Mouse (Mus musculus): ENCODE results near the gene Chit1. TPM values are rescaled to one million over a fixed set of nuclear protein-coding genes. Genes with fewer than 3 reads are reported as not detected.

Gene Chit1
- total RNA-seq, 1 experiment, result 0.13 TPM

GRCm38 (mm10) chr1:134113560-134113959 is 2.5 kb downstream of the Chit1 start:
- in situ Hi-C loops (cut with MboI; ENCODE audit: low sequenced_read_pairs in 2 of 2, unreplicated experiment in 2 of 2), result no loop called here
- no peak overlapping the region for H3K9ac ChIP-seq (ENCODE audit: insufficient read depth, low read depth, low read length, poor library complexity, severe bottlenecking)
- no peaks in the 10 kb centered on the region for H3K36me3 ChIP-seq (ENCODE audit: control insufficient read depth, insufficient read depth, low read length, poor library complexity, severe bottlenecking)
- TF ChIP-seq ZNF384 (IDR thresholded peaks at IDR 0.05; ENCODE audit: low read depth, low read length) (no peak), CHD2 (IDR thresholded peaks at IDR 0.05; ENCODE audit: low read depth, low read length) (no peak)
- no peak for DNase-seq (ENCODE audit: low read depth, low spot score)
- H3K4me3 ChIP-seq (ENCODE audit: insufficient read depth in 1 of 2, low read depth in 1 of 2, low read length in 2 of 2, poor library complexity in 1 of 2, severe bottlenecking in 1 of 2), result no peak overlapping the region
- H3K4me1 ChIP-seq (ENCODE audit: control insufficient read depth in 2 of 2, insufficient read depth in 2 of 2, low read length in 2 of 2, poor library complexity in 1 of 2), result peaks cover 1 to 6% of the 10 kb centered on the region in 2 experiments; a peak in 1 of 4 replicates
- H3K27ac ChIP-seq (ENCODE audit: insufficient read depth, low read depth, low read length, poor library complexity, severe bottlenecking), result no peak overlapping the region
- no peaks in the 10 kb centered on the region for H3K9me3 ChIP-seq (ENCODE audit: control insufficient read depth, insufficient read depth, low read depth, low read length)

DNA sequence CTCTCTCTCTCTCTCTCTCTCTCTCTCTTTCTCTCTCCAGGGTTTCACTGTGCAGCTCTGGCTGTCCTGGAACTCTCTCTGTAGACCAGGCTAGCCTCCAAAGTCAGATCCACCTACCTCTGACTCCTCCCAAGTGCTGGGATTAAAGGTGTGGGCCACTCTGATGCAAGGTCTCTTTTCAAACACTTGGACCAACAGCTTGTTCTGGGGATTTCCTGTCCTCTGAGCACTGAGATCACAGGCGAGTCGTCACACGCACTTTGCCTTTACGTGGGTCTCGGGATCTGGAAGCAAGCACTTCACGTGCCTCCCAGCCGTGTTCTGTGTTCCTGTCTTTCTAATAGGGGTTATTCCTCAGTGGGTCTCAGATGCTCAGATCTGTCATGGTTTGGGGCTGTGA is 3.0 kb downstream of the Chit1 start:
- in situ Hi-C loops (cut with MboI; ENCODE audit: low sequenced_read_pairs in 2 of 2, unreplicated experiment in 2 of 2), result no loop called here
- H3K4me3 ChIP-seq (ENCODE audit: insufficient read depth in 1 of 2, low read depth in 1 of 2, low read length in 2 of 2, poor library complexity in 1 of 2, severe bottlenecking in 1 of 2), result no peak overlapping the region
- no peak overlapping the region for H3K27ac ChIP-seq (ENCODE audit: insufficient read depth, low read depth, low read length, poor library complexity, severe bottlenecking)
- no peaks in the 10 kb centered on the region for H3K36me3 ChIP-seq (ENCODE audit: control insufficient read depth, insufficient read depth, low read length, poor library complexity, severe bottlenecking)
- peaks cover 1 to 6% of the 10 kb centered on the region in 2 experiments; a peak in 1 of 4 replicates for H3K4me1 ChIP-seq (ENCODE audit: control insufficient read depth in 2 of 2, insufficient read depth in 2 of 2, low read length in 2 of 2, poor library complexity in 1 of 2)
- no peak overlapping the region for H3K9ac ChIP-seq (ENCODE audit: insufficient read depth, low read depth, low read length, poor library complexity, severe bottlenecking)
- no peaks in the 10 kb centered on the region for H3K9me3 ChIP-seq (ENCODE audit: control insufficient read depth, insufficient read depth, low read depth, low read length)
- DNase-seq (ENCODE audit: low read depth, low spot score), result no peak
- no peak for TF ChIP-seq MAFK (IDR thresholded peaks at IDR 0.05; ENCODE audit: insufficient read depth, low read depth, low read length)
- no peak for TF ChIP-seq ZNF384 (IDR thresholded peaks at IDR 0.05; ENCODE audit: low read depth, low read length)
- TF ChIP-seq HCFC1 (IDR thresholded peaks at IDR 0.05; ENCODE audit: borderline replicate concordance, insufficient read depth, low read length), result no peak
- no peak for TF ChIP-seq ZC3H11A (IDR thresholded peaks at IDR 0.05; ENCODE audit: borderline replicate concordance, low read depth, low read length)
- TF ChIP-seq CHD2 (IDR thresholded peaks at IDR 0.05; ENCODE audit: low read depth, low read length), result no peak

GRCm38 (mm10) chr1:134114730-134115129 is 3.7 kb downstream of the Chit1 start:
- Histone ChIP-seq H3K27ac (ENCODE audit: insufficient read depth, low read depth, low read length, poor library complexity, severe bottlenecking) (no peak overlapping the region), H3K9ac (ENCODE audit: insufficient read depth, low read depth, low read length, poor library complexity, severe bottlenecking) (no peak overlapping the region), H3K4me3 (ENCODE audit: insufficient read depth in 1 of 2, low read depth in 1 of 2, low read length in 2 of 2, poor library complexity in 1 of 2, severe bottlenecking in 1 of 2) (no peak overlapping the region), H3K4me1 (ENCODE audit: control insufficient read depth in 2 of 2, insufficient read depth in 2 of 2, low read length in 2 of 2, poor library complexity in 1 of 2) (peaks cover 1 to 6% of the 10 kb centered on the region in 2 experiments; a peak in 1 of 4 replicates), H3K36me3 (ENCODE audit: control insufficient read depth, insufficient read depth, low read length, poor library complexity, severe bottlenecking) (no peaks in the 10 kb centered on the region), H3K9me3 (ENCODE audit: control insufficient read depth, insufficient read depth, low read depth, low read length) (no peaks in the 10 kb centered on the region)
- in situ Hi-C loops (cut with MboI; ENCODE audit: low sequenced_read_pairs in 2 of 2, unreplicated experiment in 2 of 2), result no loop called here
- DNase-seq (ENCODE audit: low read depth, low spot score), result no peak
- TF ChIP-seq HCFC1 (IDR thresholded peaks at IDR 0.05; ENCODE audit: borderline replicate concordance, insufficient read depth, low read length) (no peak), ZNF384 (IDR thresholded peaks at IDR 0.05; ENCODE audit: low read depth, low read length) (no peak), ZC3H11A (IDR thresholded peaks at IDR 0.05; ENCODE audit: borderline replicate concordance, low read depth, low read length) (no peak), MAFK (IDR thresholded peaks at IDR 0.05; ENCODE audit: insufficient read depth, low read depth, low read length) (no peak), CHD2 (IDR thresholded peaks at IDR 0.05; ENCODE audit: low read depth, low read length) (no peak)

- DNase-seq (ENCODE audit: low read depth, low spot score), result no peak
- Histone ChIP-seq H3K4me3 (ENCODE audit: insufficient read depth in 1 of 2, low read depth in 1 of 2, low read length in 2 of 2, poor library complexity in 1 of 2, severe bottlenecking in 1 of 2) (no peak overlapping the region), H3K27ac (ENCODE audit: insufficient read depth, low read depth, low read length, poor library complexity, severe bottlenecking) (no peak overlapping the region), H3K4me1 (ENCODE audit: control insufficient read depth in 2 of 2, insufficient read depth in 2 of 2, low read length in 2 of 2, poor library complexity in 1 of 2) (peaks cover 1 to 6% of the 10 kb centered on the region in 2 experiments; a peak in 1 of 4 replicates), H3K9me3 (ENCODE audit: control insufficient read depth, insufficient read depth, low read depth, low read length) (no peaks in the 10 kb centered on the region), H3K9ac (ENCODE audit: insufficient read depth, low read depth, low read length, poor library complexity, severe bottlenecking) (no peak overlapping the region), H3K36me3 (ENCODE audit: control insufficient read depth, insufficient read depth, low read length, poor library complexity, severe bottlenecking) (no peaks in the 10 kb centered on the region)
- in situ Hi-C loops (cut with MboI; ENCODE audit: low sequenced_read_pairs in 2 of 2, unreplicated experiment in 2 of 2), result no loop called here
- TF ChIP-seq ZC3H11A (IDR thresholded peaks at IDR 0.05; ENCODE audit: borderline replicate concordance, low read depth, low read length) (no peak), MAFK (IDR thresholded peaks at IDR 0.05; ENCODE audit: insufficient read depth, low read depth, low read length) (no peak), ZNF384 (IDR thresholded peaks at IDR 0.05; ENCODE audit: low read depth, low read length) (no peak), CHD2 (IDR thresholded peaks at IDR 0.05; ENCODE audit: low read depth, low read length) (no peak)
Observed at GRCm38 (mm10) chr1:134115424-134115823, 4.4 kb downstream of the Chit1 start.

- in situ Hi-C loops (cut with MboI; ENCODE audit: low sequenced_read_pairs in 2 of 2, unreplicated experiment in 2 of 2), result no loop called here
- peaks cover 1 to 6% of the 10 kb centered on the region in 2 experiments; a peak in 1 of 4 replicates for H3K4me1 ChIP-seq (ENCODE audit: control insufficient read depth in 2 of 2, insufficient read depth in 2 of 2, low read length in 2 of 2, poor library complexity in 1 of 2)
- no peak for TF ChIP-seq MAFK (IDR thresholded peaks at IDR 0.05; ENCODE audit: insufficient read depth, low read depth, low read length)
- no peak overlapping the region for H3K4me3 ChIP-seq (ENCODE audit: insufficient read depth in 1 of 2, low read depth in 1 of 2, low read length in 2 of 2, poor library complexity in 1 of 2, severe bottlenecking in 1 of 2)
- H3K36me3 ChIP-seq (ENCODE audit: control insufficient read depth, insufficient read depth, low read length, poor library complexity, severe bottlenecking), result no peaks in the 10 kb centered on the region
- no peak for DNase-seq (ENCODE audit: low read depth, low spot score)
- H3K9me3 ChIP-seq (ENCODE audit: control insufficient read depth, insufficient read depth, low read depth, low read length), result no peaks in the 10 kb centered on the region
- no peak overlapping the region for H3K9ac ChIP-seq (ENCODE audit: insufficient read depth, low read depth, low read length, poor library complexity, severe bottlenecking)
- H3K27ac ChIP-seq (ENCODE audit: insufficient read depth, low read depth, low read length, poor library complexity, severe bottlenecking), result no peak overlapping the region
Observed at GRCm38 (mm10) chr1:134117110-134117509, 6.1 kb downstream of the Chit1 start.
